Mouse (Mus musculus) heart, adult 11 months (tissue): ENCODE measurements around the gene Prkar1a.

Experiments used
- DNase-seq: peaks from one replicate; pipeline ENCODE4 v3.0.0; 2022

The Prkar1a gene

GRCm38 (mm10) chr11:109649206-109649605, at the start of gene Prkar1a:
Gene Prkar1a, plus strand, starts transcription at chr11:109649405.
- peak; percentile 93 for DNase-seq

GRCm38 (mm10) chr11:109607600-109607999, 41.6 kb upstream of the Prkar1a start:
- no peak for DNase-seq

GRCm38 (mm10) chr11:109608976-109609625, 40.1 kb upstream of the Prkar1a start:
- DNase-seq: peak; percentile 91

GRCm38 (mm10) chr11:109610046-109610794, 39.0 kb upstream of the Prkar1a start:
- no peak for DNase-seq

DNA sequence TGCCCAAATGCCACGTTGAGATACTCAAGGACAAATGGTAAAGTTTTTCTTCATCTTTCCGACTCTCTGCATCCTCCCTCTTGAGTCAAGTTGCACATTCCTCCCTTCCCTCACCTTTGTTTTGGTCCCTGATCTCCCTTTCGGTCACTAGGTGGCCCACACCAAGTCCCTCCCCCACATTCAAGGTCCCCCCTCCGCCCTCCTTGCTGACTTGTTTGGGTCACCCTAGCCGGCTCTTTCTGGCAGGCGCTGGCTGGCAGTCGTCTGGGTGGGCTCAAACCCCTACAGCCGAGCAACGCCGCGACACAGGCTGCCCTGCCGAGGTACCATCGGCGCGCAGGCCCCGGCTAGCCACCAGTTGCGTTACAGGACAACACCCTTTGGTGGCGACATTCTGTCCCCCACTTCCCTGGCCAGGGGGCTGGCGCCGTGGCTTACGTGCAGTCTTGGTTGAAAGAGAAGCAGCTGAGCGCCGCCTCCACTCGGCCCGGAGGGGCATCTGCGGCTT, 38.4 kb upstream of the Prkar1a start:
- DNase-seq: no peak

DNA sequence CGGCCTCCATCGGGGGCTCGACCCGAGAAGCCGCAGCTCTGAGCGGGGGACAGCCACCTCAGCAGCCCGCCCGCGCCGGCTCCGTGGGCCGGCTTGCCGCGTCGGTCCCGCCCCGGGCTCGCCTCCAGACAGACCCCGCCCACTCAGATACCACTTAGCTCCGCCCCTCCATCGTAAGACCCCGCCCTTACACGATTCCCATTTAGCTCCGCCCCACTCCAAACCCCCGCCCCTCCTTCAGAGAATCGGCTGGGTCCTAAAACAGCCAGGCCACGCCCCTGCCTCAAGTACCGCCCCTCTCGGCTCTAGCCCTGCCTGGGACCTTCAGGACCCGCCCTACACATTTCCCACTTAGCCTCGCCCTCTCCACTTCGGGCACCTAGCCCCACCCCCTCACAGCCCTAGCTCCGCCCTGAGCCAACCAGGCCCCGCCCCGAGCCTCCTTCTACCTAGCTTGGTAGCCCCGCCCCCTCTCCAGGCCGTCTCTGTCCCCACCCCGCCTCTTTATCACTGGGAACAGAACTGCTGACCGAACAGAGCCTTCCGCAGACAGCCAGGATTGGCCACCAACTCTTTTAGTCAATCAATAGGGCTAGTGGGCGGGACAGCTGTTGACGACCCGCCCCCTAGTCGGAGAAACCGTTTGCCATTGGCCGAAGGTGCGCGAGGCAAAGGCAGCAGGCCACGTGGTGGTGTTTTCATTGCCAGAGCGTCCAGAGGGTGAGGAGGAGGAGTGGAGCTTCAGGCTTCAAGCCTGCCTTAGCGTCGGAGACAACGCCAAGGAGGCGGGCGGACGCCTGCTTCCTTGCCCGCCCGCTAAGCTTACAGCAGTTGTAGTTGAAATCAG, 37.7 kb upstream of the Prkar1a start, which contains the start of gene Wipi1:
Wipi1 (minus strand) TSS at position 665 of the 847 bp plus-strand sequence.
- DNase-seq: peak; percentile 100

GRCm38 (mm10) chr11:109612871-109613529, 36.2 kb upstream of the Prkar1a start:
- no peak for DNase-seq

DNA sequence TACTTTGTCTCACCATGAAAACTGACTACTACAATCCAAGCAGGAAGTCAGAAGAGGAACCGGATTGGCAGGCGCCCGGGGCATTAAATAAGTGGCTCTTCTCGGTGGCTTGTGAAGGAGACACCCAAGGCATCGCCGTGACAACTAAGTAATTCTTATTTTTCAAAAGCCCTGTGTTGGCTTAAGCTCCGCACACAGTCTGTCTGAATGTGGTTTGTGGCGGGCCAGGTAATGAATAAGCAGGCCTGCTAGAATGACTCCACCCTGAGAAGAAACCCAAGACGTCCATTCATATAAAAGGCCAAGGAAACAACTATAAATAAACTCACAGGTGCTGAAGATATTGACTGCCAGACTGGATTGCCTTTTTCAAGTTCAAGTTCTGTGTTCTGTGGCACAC, 33.9 kb upstream of the Prkar1a start:
- no peak for DNase-seq

- DNase-seq: no peak
Observed at GRCm38 (mm10) chr11:109616352-109616751, 32.9 kb upstream of the Prkar1a start.

- DNase-seq: peak; percentile 93
Observed at GRCm38 (mm10) chr11:109616766-109617165, 32.4 kb upstream of the Prkar1a start.

GRCm38 (mm10) chr11:109619055-109619454, 30.1 kb upstream of the Prkar1a start:
- DNase-seq: peak; percentile 87

DNA sequence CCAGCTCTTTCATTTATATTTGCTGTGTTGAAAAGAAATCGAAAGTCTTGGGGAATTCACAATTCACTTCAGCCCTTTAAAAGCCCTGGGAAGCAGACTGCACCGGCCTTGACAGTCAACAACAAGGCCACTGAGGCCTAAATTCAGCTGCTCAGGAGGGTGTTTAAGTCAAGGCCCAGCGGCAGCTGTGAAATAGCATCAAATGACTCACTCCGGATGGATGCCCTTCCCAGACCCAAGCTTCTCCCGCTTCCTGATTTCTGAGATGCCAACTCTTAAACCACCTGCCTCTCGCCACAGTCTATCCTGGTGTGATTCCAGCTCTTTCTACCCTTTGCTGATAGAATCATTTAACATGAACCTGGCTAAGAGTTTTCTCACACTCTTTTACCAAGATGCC, 28.8 kb upstream of the Prkar1a start:
- peak; percentile 86 for DNase-seq

GRCm38 (mm10) chr11:109621183-109621582, 28.0 kb upstream of the Prkar1a start:
- DNase-seq: no peak

DNA sequence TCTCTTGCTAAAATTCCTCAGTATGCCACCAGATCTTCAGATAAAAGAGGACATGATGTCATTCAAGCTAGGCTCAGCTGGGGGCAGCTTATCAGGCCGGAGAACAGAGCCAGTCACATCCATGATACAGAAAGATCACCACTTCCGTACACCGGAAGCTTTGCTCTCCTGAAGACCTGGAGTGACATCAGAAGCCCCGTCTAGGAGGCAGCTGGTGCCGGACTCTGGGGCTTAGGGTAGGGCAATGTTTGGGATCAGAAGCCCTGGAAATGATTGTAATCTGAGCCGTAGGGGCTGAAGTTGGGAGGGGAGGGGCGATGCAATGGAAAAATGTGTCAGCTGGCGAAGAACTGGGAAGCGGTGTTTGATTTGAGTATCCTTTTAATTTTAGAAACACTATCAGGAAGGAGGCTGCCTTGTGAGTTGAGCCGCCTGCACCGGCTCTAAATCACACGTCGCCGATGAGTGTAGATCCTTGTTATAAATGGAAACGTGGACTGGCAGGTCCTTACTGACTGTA, 26.6 kb upstream of the Prkar1a start:
- DNase-seq: peak; percentile 97

DNA sequence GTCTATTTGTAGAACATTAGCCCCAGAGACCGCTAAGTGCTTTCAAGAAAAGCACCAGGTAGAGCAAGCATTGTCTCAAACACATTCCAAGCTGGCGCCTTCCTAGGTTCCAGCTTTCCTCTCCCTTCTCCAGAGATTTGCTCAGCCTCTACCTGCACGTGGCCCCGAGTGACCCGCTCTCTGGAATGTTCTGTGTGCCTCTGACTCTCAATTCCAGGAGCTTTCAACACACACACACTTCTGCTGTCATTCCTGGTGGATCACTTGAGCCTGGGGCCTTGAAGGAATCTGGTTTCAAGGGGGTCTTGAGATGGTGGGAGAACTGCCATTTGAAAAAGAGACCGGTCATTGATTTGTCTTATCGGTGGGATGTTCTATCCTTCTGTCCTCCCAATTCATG, 26.0 kb upstream of the Prkar1a start:
- DNase-seq: no peak

DNA sequence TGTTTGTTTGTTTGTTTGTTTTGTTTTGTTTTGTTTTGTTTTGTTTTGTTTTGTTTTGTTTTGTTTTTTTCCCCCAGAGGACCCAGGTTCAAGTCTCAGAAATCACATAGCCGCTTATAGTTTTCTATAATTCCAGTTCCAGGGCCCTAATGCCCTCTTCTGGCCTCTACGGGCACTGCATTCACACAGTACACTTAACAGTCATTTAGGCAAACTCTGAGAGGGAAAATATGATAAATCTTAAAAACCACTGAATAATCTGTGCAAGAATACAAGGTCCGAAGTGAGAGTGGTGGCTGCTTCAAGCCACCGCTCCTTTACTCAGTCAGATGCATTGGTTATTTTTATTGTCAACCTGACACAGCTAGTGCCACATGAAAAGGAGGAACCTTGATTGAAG, 21.6 kb upstream of the Prkar1a start:
- no peak for DNase-seq

GRCm38 (mm10) chr11:109628099-109628498, 21.1 kb upstream of the Prkar1a start:
- no peak for DNase-seq

- DNase-seq: peak; percentile 98
Observed at GRCm38 (mm10) chr11:109629021-109629521, 20.1 kb upstream of the Prkar1a start.

- no peak for DNase-seq
Observed at GRCm38 (mm10) chr11:109634928-109635327, 14.3 kb upstream of the Prkar1a start.

GRCm38 (mm10) chr11:109635871-109636395, 13.3 kb upstream of the Prkar1a start:
- DNase-seq: no peak

- peak; percentile 97 for DNase-seq
Observed at GRCm38 (mm10) chr11:109641498-109642222, 7.5 kb upstream of the Prkar1a start.
